Mouse (Mus musculus) kidney, embryonic 16.5 days (tissue): Measurements from ENCODE around the gene Hhat. TPM values are rescaled to one million over a fixed set of nuclear protein-coding genes. Genes with fewer than 3 reads are reported as not detected.

Experiments
- ATAC-seq: fragments of 200-750 bp; cut with Nextera tagmentation; 2 replicates; pipeline ENCODE4 v1.8.0; 2017; ENCODE audit warnings: moderate TSS enrichment; ENCODE audit not compliant: low FRiP score, low TSS enrichment
- H3K27ac ChIP-seq: fragments of 300-500 bp; sonication (generic); 2 replicates; pipeline ENCODE4 v1.5.1; 2014; ENCODE audit warnings: low read length
- H3K27me3 ChIP-seq: fragments of 300-500 bp; sonication (generic); 2 replicates; pipeline ENCODE4 v1.6.1; 2014; ENCODE audit warnings: low read length, control low read depth, mixed read lengths; ENCODE audit not compliant: insufficient read depth
- H3K36me3 ChIP-seq: fragments of 300-500 bp; sonication (generic); 2 replicates; pipeline ENCODE4 v1.6.1; 2014; ENCODE audit warnings: low read length, control low read depth, mixed read lengths; ENCODE audit not compliant: insufficient read depth
- H3K4me1 ChIP-seq: fragments of 300-500 bp; sonication (generic); 2 replicates; pipeline ENCODE4 v1.6.1; 2014; ENCODE audit warnings: low read length, control low read depth, mixed read lengths; ENCODE audit not compliant: insufficient read depth
- H3K4me2 ChIP-seq: fragments of 300-500 bp; sonication (generic); replicated peaks from 2 replicates; pipeline ENCODE4 v1.6.1; 2014; ENCODE audit warnings: low read depth, low read length
- H3K4me3 ChIP-seq: fragments of 300-500 bp; sonication (generic); 2 replicates; pipeline ENCODE4 v1.5.1; 2014; ENCODE audit warnings: mild to moderate bottlenecking, low read length
- H3K9ac ChIP-seq: fragments of 300-500 bp; sonication (generic); replicated peaks from 2 replicates; pipeline ENCODE4 v1.6.1; 2014; ENCODE audit warnings: low read length
- H3K9me3 ChIP-seq: fragments of 300-500 bp; sonication (generic); 2 replicates; pipeline ENCODE4 v1.6.1; 2016; ENCODE audit warnings: low read length, control low read depth
- WGBS: fragments of 180-500 bp; shearing (Covaris S2); extraction: QIAGEN DNeasy Blood & Tissue Kit; methylation state at CpG from one replicate; pipeline ENCODE4 v1.1.7; 2014; 5-methylcytosine and 5-hydroxymethylcytosine counted together
- polyA plus RNA-seq: library from polyadenylated mRNA; unstranded; fragments of >200 nt; fragmentation: Nextera tagmentation; extraction: Ambion mirVana; gene quantifications from 2 replicates; pipeline ENCODE4 v1.2.1, GENCODE M21; 2015

Hhat gene
- polyA plus RNA-seq, 1 experiment from 2014 or later: 17.8 TPM

DNA sequence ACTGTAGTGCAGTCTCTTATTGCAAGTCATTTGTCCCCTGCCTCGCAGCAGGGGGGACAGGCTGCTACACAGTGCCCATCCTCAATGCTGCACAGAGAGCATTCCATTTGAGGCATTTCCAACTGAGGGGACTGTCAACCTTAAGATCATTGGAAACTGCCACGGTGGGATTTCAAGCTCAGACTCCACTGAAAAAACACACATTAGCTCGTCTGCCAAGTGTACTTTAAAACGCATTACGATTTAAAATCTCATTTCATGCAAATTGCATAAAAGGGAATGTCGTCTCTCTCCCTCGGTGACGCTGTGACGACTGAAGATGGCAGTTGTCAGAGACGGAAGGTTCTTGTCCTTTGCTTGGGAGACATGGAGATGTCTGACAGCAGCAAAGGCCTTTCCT lies 50.9 kb downstream of the Hhat start:
- no peak overlapping the region for H3K9ac ChIP-seq
- WGBS: 85% methylated on average over 10 of the region's 10 CpGs
- no peaks in the 10 kb centered on the region for H3K27me3 ChIP-seq
- no peaks in the 10 kb centered on the region for H3K36me3 ChIP-seq
- no peak overlapping the region for H3K4me3 ChIP-seq
- H3K4me1 ChIP-seq: no peaks in the 10 kb centered on the region
- no peak overlapping the region for H3K4me2 ChIP-seq
- ATAC-seq: no peak
- H3K9me3 ChIP-seq: no peaks in the 10 kb centered on the region
- H3K27ac ChIP-seq: no peak overlapping the region

DNA sequence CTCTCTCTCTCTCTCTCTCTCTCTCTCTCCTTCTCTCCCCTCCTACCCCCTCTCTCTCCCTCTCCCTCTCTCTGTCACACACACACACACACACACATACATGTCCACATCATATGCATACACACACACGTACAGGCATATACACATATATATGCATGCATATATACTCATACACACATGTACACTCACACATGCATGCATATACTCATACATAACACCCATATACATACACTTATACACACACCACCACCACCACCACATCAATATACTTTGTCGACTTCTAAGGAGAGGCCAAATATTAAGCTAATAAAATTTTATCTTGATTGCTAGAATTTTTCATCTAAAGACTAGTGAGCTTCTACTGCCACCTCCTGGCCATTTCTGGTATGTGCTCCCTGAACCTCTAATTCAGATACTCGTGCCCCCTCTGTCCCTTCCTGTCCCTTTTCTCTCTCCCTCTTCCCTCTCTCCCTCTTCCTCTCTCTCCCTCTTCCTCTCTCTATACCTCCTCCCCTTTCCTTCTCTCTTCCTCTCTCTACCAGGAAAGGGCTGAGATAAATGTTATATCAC lies 59.2 kb downstream of the Hhat start:
- Histone ChIP-seq H3K4me3 (no peak overlapping the region), H3K27ac (no peak overlapping the region), H3K9me3 (no peaks in the 10 kb centered on the region), H3K4me2 (no peak overlapping the region), H3K4me1 (no peaks in the 10 kb centered on the region), H3K27me3 (no peaks in the 10 kb centered on the region), H3K36me3 (no peaks in the 10 kb centered on the region), H3K9ac (no peak overlapping the region)
- WGBS: 35% methylated on average over 3 of the region's 3 CpGs
- ATAC-seq: no peak; the same call in 1 of the 2 replicates

DNA sequence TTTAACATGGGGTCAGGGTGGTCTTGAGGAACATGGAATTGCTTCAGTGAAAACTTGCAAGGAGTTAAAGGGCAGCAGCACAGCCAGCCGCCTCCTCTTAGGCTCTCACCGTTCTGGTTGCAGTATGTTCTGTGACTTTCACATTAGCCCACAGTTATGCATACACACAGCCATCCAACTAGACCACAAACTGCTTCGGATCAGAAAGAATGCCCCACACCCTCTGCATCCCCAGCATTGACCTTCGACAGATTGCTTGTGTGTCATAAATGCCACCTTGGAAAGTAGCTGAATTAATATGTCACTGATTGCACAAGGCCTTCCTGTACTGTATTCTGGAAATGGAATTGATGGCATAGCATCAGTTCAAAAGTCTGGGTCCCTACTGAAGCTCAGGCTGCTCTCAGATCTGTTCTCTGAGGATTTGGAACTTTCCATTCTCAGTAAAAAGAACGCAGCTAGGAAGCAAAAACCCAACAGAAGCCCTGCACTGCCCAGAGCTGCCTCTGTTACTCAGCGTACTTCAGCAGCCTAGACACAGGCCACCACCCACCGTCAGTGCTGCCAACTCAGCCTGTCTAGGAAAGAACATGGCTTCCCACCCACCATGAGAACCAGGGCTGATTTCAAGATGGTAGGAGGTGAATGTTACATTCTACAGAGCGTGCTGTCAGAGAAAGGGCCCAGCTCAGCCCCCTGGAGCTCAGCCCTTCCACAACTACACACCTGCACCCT lies 70.5 kb downstream of the Hhat start:
- no peaks in the 10 kb centered on the region for H3K36me3 ChIP-seq
- ATAC-seq: no peak
- peaks cover 9% of the 10 kb centered on the region for H3K4me1 ChIP-seq
- WGBS: 79% methylated on average over 8 of the region's 8 CpGs
- H3K27me3 ChIP-seq: no peaks in the 10 kb centered on the region
- H3K9me3 ChIP-seq: no peaks in the 10 kb centered on the region; the same call in 1 of the 2 replicates
- H3K4me2 ChIP-seq: no peak overlapping the region
- H3K27ac ChIP-seq: peak overlapping the region; percentile 11; the same call in 1 of the 2 replicates
- H3K9ac ChIP-seq: no peak overlapping the region
- H3K4me3 ChIP-seq: no peak overlapping the region

DNA sequence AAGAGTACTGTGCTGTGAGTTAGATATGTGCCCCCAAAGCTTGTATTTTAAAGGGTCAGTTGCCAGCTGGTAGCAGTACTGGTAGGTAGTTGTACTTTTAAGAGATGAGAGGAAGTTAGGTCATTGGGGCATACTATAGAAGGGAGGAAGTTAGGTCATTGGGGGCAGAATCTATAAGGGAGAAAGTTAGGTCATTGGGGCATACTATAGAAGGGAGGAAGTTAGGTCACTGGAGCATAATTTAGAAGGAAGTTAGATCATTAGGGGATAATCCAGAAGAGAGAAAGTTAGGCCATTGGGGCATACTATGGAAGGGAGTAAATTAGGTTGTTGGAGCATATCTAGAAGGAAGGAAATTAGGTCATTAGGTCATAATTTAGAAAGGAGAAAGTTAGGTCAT lies 71.9 kb downstream of the Hhat start:
- no peak overlapping the region for H3K4me3 ChIP-seq
- peaks cover 9% of the 10 kb centered on the region for H3K4me1 ChIP-seq
- no peaks in the 10 kb centered on the region; the same call in 1 of the 2 replicates for H3K9me3 ChIP-seq
- H3K27me3 ChIP-seq: no peaks in the 10 kb centered on the region
- H3K4me2 ChIP-seq: no peak overlapping the region
- no peak overlapping the region for H3K9ac ChIP-seq
- no peak overlapping the region for H3K27ac ChIP-seq
- H3K36me3 ChIP-seq: no peaks in the 10 kb centered on the region
- ATAC-seq: no peak

DNA sequence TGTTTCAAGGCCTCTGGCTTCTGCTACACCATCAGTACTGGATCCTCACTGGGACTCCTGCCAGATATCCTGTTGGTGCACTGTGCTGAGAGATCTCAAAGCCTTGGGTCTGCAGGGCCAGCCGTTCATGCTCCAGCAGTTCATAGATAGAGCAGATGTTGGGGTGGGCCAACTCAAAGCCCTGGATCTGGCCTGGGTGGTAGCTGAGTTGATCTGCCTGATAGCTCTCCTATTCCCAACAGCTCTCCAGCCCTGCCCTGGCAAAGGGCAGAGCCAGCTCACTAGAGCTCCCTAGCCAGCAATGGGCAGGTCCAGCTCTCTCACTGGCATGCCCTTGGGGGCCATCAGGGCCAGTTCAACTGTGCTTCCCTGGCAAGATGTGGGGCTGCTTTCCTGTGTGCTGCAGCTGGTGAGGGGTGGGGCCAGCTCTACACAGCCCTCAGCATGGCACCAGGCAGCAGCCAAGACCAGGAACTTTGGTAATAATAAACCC lies 74.6 kb downstream of the Hhat start:
- WGBS: 64% methylated on average over 1 of the region's 1 CpGs
- H3K36me3 ChIP-seq: 0 out of 2 replicates have a peak, but pooled peaks cover 4% of the 10 kb centered on the region
- no peak overlapping the region for H3K9ac ChIP-seq
- peak overlapping the region; percentile 82 for H3K27ac ChIP-seq
- ATAC-seq: peak; percentile 80
- H3K4me1 ChIP-seq: peaks cover 9% of the 10 kb centered on the region
- no peaks in the 10 kb centered on the region for H3K9me3 ChIP-seq
- no peaks in the 10 kb centered on the region for H3K27me3 ChIP-seq
- no peak overlapping the region for H3K4me2 ChIP-seq
- H3K4me3 ChIP-seq: no peak overlapping the region

DNA sequence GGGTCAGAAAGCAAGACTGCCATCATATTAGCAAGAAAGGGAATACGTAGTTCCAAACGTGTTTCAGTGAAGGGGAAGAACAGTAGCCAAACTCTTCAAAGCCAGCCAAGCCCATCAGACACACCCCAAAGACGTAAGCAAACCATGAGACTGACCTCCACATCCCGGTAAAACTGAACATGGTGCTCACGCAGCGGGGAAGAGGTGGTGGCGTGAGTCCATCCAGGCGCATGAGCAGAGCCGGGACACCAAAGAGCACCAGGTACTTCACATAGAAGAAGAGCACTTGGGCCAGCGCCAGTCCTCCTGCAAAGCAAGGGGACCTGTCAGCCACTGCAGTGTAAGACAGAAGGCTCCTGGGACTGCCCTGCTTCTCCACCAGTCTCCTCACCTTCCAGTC lies 77.4 kb downstream of the Hhat start:
- Histone ChIP-seq H3K9me3 (no peaks in the 10 kb centered on the region), H3K27me3 (no peaks in the 10 kb centered on the region), H3K9ac (no peak overlapping the region), H3K4me2 (no peak overlapping the region), H3K36me3 (0 out of 2 replicates have a peak, but pooled peaks cover 4% of the 10 kb centered on the region), H3K4me1 (peaks cover 9% of the 10 kb centered on the region), H3K27ac (no peak overlapping the region), H3K4me3 (no peak overlapping the region)
- 95% methylated on average over 10 of the region's 10 CpGs for WGBS
- ATAC-seq: no peak

DNA sequence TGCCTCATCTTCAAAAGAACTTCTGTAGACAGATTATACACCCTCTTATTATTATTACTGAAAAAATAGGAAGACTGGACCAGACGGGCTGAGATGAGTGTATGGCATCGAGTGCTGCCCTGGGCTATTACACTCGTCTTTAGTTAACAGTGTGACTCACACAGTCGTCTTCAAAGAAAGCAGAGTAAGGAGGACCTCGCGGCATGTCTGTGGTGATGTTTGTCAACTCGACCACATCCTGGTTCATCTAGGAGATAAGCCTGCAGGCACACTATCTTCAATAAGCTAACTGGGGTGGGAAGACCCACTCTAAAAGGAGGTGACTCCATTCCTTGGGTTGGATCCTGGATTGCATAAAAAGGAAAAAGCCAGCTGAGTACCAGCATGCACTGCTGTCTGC lies 78.0 kb downstream of the Hhat start:
- Histone ChIP-seq H3K27ac (no peak overlapping the region), H3K4me3 (no peak overlapping the region), H3K9ac (no peak overlapping the region), H3K4me2 (no peak overlapping the region), H3K36me3 (0 out of 2 replicates have a peak, but pooled peaks cover 4% of the 10 kb centered on the region), H3K4me1 (peaks cover 6% of the 10 kb centered on the region; the same call in 1 of the 2 replicates), H3K27me3 (no peaks in the 10 kb centered on the region), H3K9me3 (no peaks in the 10 kb centered on the region)
- WGBS: 79% methylated on average over 7 of the region's 7 CpGs
- no peak for ATAC-seq

DNA sequence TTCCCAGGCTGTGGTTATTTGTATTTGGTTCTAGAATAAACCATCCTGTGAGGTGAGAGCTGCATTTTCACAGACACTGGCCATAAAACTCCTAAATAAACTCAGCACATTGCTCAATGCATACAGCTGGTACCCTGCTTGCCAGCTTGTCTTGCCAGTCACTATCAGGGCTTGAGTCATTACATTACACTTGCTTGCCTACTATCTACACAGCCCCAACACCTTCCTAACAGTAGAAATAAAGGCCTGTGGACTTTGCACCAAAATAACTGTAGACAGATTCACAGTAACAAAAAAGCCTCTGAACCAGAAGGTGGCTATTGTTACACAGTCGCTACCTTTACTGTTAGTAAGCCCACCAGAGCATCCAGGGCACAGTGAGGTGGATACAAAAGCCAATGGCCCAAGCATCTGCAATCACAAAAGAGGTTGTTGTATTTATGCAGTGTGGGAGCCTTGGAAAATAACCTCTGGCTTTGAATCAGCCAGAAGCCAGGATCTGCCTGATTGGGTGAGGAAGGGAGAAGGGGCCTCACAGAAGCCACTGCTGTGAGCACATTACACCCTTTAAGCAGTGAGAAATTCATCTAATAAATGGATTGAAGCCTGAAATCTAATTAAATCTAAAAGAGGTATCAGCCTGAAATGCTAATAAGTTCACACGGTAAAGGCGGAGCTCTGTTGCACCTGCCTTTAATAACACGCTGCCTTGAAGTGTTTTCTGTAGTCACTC lies 88.6 kb downstream of the Hhat start:
- ATAC-seq: no peak
- Histone ChIP-seq H3K36me3 (no peaks in the 10 kb centered on the region), H3K9me3 (no peaks in the 10 kb centered on the region), H3K9ac (no peak overlapping the region), H3K27ac (no peak overlapping the region), H3K4me2 (no peak overlapping the region), H3K4me3 (no peak overlapping the region), H3K27me3 (no peaks in the 10 kb centered on the region), H3K4me1 (no peaks in the 10 kb centered on the region)
- 77% methylated on average over 4 of the region's 4 CpGs for WGBS

DNA sequence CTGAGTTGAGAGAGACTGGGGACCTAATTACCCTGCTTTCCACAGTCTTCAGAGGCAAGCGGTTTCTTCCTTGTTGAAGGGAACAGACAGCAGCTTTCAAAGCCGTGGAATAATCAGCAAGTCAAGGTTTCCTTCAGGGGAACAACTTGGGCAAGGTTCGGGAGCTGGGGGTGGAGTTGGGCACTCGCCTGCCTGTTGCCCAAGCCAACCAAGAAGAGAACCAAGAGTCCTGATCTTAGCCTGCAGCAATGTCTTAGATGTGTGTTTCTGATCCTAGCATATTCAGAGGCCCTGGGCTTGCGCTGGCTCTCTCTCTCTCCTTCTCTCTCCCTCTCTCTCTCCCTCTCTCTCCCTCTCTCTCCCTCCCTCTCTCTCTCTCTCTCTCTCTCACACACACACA lies 93.8 kb downstream of the Hhat start:
- 86% methylated on average over 5 of the region's 5 CpGs for WGBS
- no peak overlapping the region for H3K27ac ChIP-seq

More for the DNA sequence above, 93.8 kb downstream of the Hhat start:
- no peak overlapping the region for H3K4me3 ChIP-seq
- H3K9ac ChIP-seq: no peak overlapping the region
- H3K36me3 ChIP-seq: peaks cover 4% of the 10 kb centered on the region; the same call in 1 of the 2 replicates
- no peak for ATAC-seq
- no peaks in the 10 kb centered on the region for H3K4me1 ChIP-seq
- no peaks in the 10 kb centered on the region for H3K27me3 ChIP-seq
- no peak overlapping the region for H3K4me2 ChIP-seq
- H3K9me3 ChIP-seq: 0 out of 2 replicates have a peak, but pooled peaks cover 4% of the 10 kb centered on the region
